Mouse (Mus musculus): ENCODE results near the gene Sirt4. TPM values are rescaled to one million over a fixed set of nuclear protein-coding genes. Genes with fewer than 3 reads are reported as not detected.

Sirt4 gene
- polyA plus RNA-seq, 1 experiment from 2014 or later, result 19.8 TPM

- H3K9ac ChIP-seq, result peak overlapping the region; percentile 95
- ATAC-seq (ENCODE audit: extremely low read depth, insufficient number of reproducible peaks, low FRiP score, low TSS enrichment), result peak; percentile 78
- H3K4me2 ChIP-seq, result peak overlapping the region; percentile 75
- H3K4me1 ChIP-seq, result peaks cover 42% of the 10 kb centered on the region
- H3K9me3 ChIP-seq, result no peaks in the 10 kb centered on the region
- H3K27me3 ChIP-seq (replicated peaks), result no peaks in the 10 kb centered on the region
- WGBS, result under 1% methylated on average over 50 of the region's 50 CpGs
- H3K4me3 ChIP-seq, result peak overlapping the region; percentile 48
- no peaks in the 10 kb centered on the region for H3K36me3 ChIP-seq
- H3K27ac ChIP-seq (replicated peaks), result peak overlapping the region; percentile 100
These were observed 5.4 kb upstream of the Sirt4 start for GRCm38 (mm10) chr5:115489699-115490637.

DNA sequence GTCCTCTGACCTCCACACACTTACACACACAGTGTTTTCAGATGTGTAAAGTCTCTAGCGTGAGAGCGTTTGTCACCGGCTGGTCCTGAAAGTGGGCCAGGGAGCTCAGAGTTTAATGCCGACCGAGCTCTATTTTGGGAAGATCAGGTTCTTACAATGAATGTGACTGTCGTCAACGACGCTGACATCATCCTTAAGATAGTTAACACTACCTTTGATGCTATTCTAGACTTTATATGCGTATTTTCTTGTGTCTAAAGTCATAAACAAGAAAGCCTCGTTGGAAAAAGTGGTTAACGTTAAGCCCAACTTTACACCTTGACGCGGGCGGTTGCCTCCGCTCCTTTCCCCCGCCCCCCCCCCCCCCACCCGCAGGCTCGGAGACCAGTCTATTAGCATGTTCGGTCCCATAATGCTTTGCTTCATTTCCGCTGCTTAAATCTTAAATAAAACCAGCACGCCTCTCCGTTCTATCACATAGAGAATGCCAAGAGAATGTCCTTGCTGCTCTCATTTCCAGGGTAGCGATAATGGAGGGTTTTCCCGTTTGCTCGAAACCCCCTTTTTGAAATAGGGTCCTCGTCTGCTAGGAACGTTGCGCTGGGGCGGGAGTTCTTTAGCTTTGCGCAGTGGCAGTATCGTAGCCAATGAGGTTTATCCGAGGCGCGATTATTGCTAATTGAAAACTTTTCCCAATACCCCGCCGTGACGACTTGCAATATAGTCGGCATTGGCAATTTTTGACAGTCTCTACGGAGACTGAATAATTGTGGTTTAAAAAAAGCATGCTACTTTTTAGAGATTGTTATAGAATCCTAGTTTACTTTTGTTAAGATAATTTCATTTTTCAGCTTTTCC is 4.5 kb upstream of the Sirt4 start:
- no peaks in the 10 kb centered on the region for H3K27me3 ChIP-seq (replicated peaks)
- no peaks in the 10 kb centered on the region for H3K9me3 ChIP-seq
- peak overlapping the region; percentile 75 for H3K4me2 ChIP-seq
- under 1% methylated on average over 39 of the region's 39 CpGs for WGBS
- H3K27ac ChIP-seq (replicated peaks), result peak overlapping the region; percentile 100
- H3K9ac ChIP-seq, result peak overlapping the region; percentile 95
- H3K36me3 ChIP-seq, result no peaks in the 10 kb centered on the region
- peaks cover 40% of the 10 kb centered on the region for H3K4me1 ChIP-seq
- peak; percentile 43; the same call in 1 of the 2 replicates for ATAC-seq (ENCODE audit: extremely low read depth, insufficient number of reproducible peaks, low FRiP score, low TSS enrichment)
- peak overlapping the region; percentile 48 for H3K4me3 ChIP-seq

GRCm38 (mm10) chr5:115487942-115488580 is 3.5 kb upstream of the Sirt4 start:
- Histone ChIP-seq H3K4me3 (no peak overlapping the region), H3K9ac (no peak overlapping the region), H3K9me3 (no peaks in the 10 kb centered on the region), H3K27ac (replicated peaks) (no peak overlapping the region; the same call in 1 of the 2 replicates), H3K36me3 (no peaks in the 10 kb centered on the region), H3K4me1 (peaks cover 35% of the 10 kb centered on the region), H3K27me3 (replicated peaks) (no peaks in the 10 kb centered on the region), H3K4me2 (peak overlapping the region; percentile 75)
- no peak for ATAC-seq (ENCODE audit: extremely low read depth, insufficient number of reproducible peaks, low FRiP score, low TSS enrichment)
- 73% methylated on average over 9 of the region's 9 CpGs for WGBS

DNA sequence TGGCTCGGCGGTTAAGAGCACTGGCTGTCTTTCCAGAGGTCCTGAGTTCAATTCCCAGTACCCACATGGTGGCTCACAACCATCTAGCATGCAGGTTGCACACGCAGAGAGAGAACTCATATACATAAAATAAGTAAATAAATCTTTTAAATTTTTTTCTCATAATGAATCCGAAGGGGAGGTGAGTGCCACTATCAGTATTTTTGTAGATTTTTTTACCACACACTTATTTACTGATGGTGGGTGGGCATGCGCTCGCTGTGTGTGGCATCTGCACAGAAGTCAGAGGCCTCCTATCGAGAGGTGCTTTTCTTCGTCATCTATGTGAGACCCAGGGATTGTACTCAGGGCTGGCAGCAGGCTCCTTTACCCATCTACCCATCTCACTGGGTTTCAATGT is 2.8 kb upstream of the Sirt4 start:
- WGBS, result 80% methylated on average over 8 of the region's 8 CpGs
- H3K27ac ChIP-seq (replicated peaks), result no peak overlapping the region
- ATAC-seq (ENCODE audit: extremely low read depth, insufficient number of reproducible peaks, low FRiP score, low TSS enrichment), result no peak
- peaks cover 4% of the 10 kb centered on the region; the same call in 1 of the 2 replicates for H3K36me3 ChIP-seq
- no peaks in the 10 kb centered on the region for H3K9me3 ChIP-seq
- peaks cover 1% of the 10 kb centered on the region; the same call in 1 of the 2 replicates for H3K27me3 ChIP-seq (replicated peaks)
- no peak overlapping the region for H3K9ac ChIP-seq
- H3K4me1 ChIP-seq, result peaks cover 42% of the 10 kb centered on the region
- no peak overlapping the region for H3K4me3 ChIP-seq
- H3K4me2 ChIP-seq, result no peak overlapping the region

GRCm38 (mm10) chr5:115486726-115487125 is 2.2 kb upstream of the Sirt4 start:
- ATAC-seq (ENCODE audit: extremely low read depth, insufficient number of reproducible peaks, low FRiP score, low TSS enrichment), result no peak

GRCm38 (mm10) chr5:115485489-115486205 is 1.1 kb upstream of the Sirt4 start:
- H3K9me3 ChIP-seq, result no peaks in the 10 kb centered on the region
- peaks cover 13% of the 10 kb centered on the region for H3K27me3 ChIP-seq (replicated peaks)
- no peak overlapping the region for H3K4me3 ChIP-seq
- H3K4me2 ChIP-seq, result no peak overlapping the region
- H3K27ac ChIP-seq (replicated peaks), result no peak overlapping the region
- no peak overlapping the region for H3K9ac ChIP-seq
- 85% methylated on average over 18 of the region's 18 CpGs for WGBS
- H3K4me1 ChIP-seq, result peaks cover 26% of the 10 kb centered on the region
- ATAC-seq (ENCODE audit: extremely low read depth, insufficient number of reproducible peaks, low FRiP score, low TSS enrichment), result no peak
- peaks cover 11% of the 10 kb centered on the region; the same call in 1 of the 2 replicates for H3K36me3 ChIP-seq

More at GRCm38 (mm10) chr5:115486726-115487125, 2.2 kb upstream of the Sirt4 start:
- peaks cover 7% of the 10 kb centered on the region; the same call in 1 of the 2 replicates for H3K36me3 ChIP-seq
- H3K27ac ChIP-seq (replicated peaks), result no peak overlapping the region
- no peaks in the 10 kb centered on the region for H3K9me3 ChIP-seq
- no peak overlapping the region for H3K9ac ChIP-seq
- H3K4me1 ChIP-seq, result peaks cover 36% of the 10 kb centered on the region
- H3K4me3 ChIP-seq, result no peak overlapping the region
- peaks cover 6% of the 10 kb centered on the region; the same call in 1 of the 2 replicates for H3K27me3 ChIP-seq (replicated peaks)
- no peak overlapping the region for H3K4me2 ChIP-seq
- 48% methylated on average over 4 of the region's 4 CpGs for WGBS

GRCm38 (mm10) chr5:115484996-115485395 is 471 bp upstream of the Sirt4 start:
- WGBS, result 66% methylated on average over 5 of the region's 5 CpGs
- H3K4me2 ChIP-seq, result peak overlapping the region; percentile 78

DNA sequence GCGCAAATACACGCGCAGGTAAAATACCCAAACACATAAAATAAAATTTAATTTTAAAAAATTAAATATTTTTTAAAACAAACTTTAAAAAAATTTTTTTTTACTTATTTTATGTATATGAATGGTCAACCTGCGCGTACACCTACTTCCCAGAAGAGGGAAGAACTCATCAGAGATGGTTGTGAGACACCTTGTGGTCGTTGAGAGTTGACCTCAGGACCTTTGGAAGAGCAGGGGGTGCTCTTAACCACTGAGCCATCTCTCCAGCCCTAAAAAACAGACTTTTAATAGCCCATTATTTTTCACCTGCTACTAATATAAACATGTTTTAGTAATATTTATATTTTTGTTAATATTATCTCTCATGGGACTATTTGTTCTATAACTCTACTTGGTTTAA is 1.1 kb downstream of the Sirt4 start:
- Histone ChIP-seq H3K36me3 (peaks cover 25% of the 10 kb centered on the region), H3K4me2 (peak overlapping the region; percentile 78; the same call in 1 of the 2 replicates), H3K9me3 (no peaks in the 10 kb centered on the region), H3K4me1 (peaks cover 22% of the 10 kb centered on the region), H3K9ac (no peak overlapping the region), H3K27me3 (replicated peaks) (peaks cover 22% of the 10 kb centered on the region), H3K27ac (replicated peaks) (no peak overlapping the region), H3K4me3 (no peak overlapping the region)
- ATAC-seq (ENCODE audit: extremely low read depth, insufficient number of reproducible peaks, low FRiP score, low TSS enrichment), result no peak
- 40% methylated on average over 6 of the region's 6 CpGs for WGBS

More at GRCm38 (mm10) chr5:115484996-115485395, 471 bp upstream of the Sirt4 start:
- Histone ChIP-seq H3K36me3 (peaks cover 14% of the 10 kb centered on the region), H3K9ac (peak overlapping the region; percentile 85), H3K4me1 (peaks cover 26% of the 10 kb centered on the region), H3K27ac (replicated peaks) (peak overlapping the region; percentile 76; the same call in 1 of the 2 replicates), H3K4me3 (peak overlapping the region; percentile 59), H3K9me3 (no peaks in the 10 kb centered on the region), H3K27me3 (replicated peaks) (peaks cover 18% of the 10 kb centered on the region)
- no peak for ATAC-seq (ENCODE audit: extremely low read depth, insufficient number of reproducible peaks, low FRiP score, low TSS enrichment)

DNA sequence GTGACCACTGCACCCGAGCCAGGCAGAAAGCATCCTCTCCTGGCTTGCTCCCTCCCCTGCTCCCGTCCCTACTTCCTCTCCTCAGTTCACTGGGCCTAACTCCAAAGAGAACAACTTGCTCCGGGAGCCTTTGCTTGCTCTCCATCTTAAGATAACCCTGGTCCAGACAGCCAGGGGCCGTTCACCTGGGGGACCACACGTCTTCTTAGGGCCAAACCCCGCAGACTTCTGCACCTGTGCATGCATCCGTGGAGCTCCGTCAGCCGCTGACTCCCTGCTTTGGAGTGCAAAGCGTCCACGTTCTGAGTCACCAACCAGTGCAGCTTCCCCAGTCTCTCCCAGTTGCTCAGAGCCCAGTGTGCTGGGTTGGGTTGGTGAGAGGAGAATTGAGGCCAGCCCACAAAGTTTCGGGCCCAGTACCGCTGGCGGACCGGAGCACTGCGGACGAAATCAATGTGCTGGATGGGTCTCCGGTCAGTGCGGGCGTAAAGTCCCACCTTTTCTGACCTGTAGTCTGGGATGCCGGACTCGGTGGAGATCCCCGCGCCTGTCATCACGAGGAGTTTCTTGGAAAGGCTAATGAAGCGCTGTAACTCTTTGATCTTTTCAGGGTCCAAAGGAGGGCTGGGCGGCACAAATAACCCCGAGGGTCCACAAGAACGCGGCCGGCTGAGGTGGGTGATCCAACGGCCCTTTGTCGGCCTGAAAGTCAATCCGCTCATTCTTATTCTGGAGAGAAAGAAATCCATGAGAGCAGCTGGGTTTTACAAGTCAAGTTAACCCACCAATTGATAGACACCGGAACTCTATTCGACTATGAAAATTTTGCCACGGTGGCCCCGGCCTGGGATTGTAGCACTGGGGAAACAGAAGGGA is 1.9 kb downstream of the Sirt4 start:
- WGBS, result 42% methylated on average over 38 of the region's 38 CpGs
- H3K4me3 ChIP-seq, result no peak overlapping the region

More for the DNA sequence above, 1.9 kb downstream of the Sirt4 start:
- Histone ChIP-seq H3K9me3 (no peaks in the 10 kb centered on the region), H3K36me3 (peaks cover 26% of the 10 kb centered on the region), H3K4me1 (peaks cover 20% of the 10 kb centered on the region), H3K9ac (0 out of 2 replicates have a peak overlapping the region, but pooled peaks have one; percentile 8), H3K4me2 (peak overlapping the region; percentile 39), H3K27me3 (replicated peaks) (peaks cover 22% of the 10 kb centered on the region), H3K27ac (replicated peaks) (no peak overlapping the region)
- no peak for ATAC-seq (ENCODE audit: extremely low read depth, insufficient number of reproducible peaks, low FRiP score, low TSS enrichment)

Data from heart, embryonic 13.5 days (tissue).